Mouse (Mus musculus): ENCODE results near the gene Pkd1l2. TPM values are rescaled to one million over a fixed set of nuclear protein-coding genes. Genes with fewer than 3 reads are reported as not detected.

Pkd1l2 gene
- polyA plus RNA-seq, 1 experiment from 2014 or later: not detected

- Histone ChIP-seq H3K27me3 (ENCODE audit: control insufficient read depth, insufficient read depth, low read length) (no peaks in the 10 kb centered on the region), H3K4me2 (ENCODE audit: low read depth) (no peak overlapping the region), H3K27ac (ENCODE audit: low read depth, low read length) (no peak overlapping the region), H3K36me3 (ENCODE audit: control insufficient read depth, insufficient read depth, low read length) (no peaks in the 10 kb centered on the region), H3K4me1 (ENCODE audit: control insufficient read depth, insufficient read depth, low read length) (no peaks in the 10 kb centered on the region), H3K9ac (ENCODE audit: low read length) (no peak overlapping the region), H3K4me3 (ENCODE audit: low read depth, low read length) (no peak overlapping the region), H3K9me3 (ENCODE audit: control insufficient read depth, low read length) (no peaks in the 10 kb centered on the region)
- ATAC-seq (ENCODE audit: insufficient read depth, low FRiP score, low TSS enrichment): no peak
- WGBS: 91% methylated on average over 9 of the region's 9 CpGs
- no peak for DNase-seq (ENCODE audit: low spot score)
Measured at GRCm38 (mm10) chr8:117011366-117011765, 70.9 kb downstream of the Pkd1l2 start.

GRCm38 (mm10) chr8:116994016-116994716 lies 88.1 kb downstream of the Pkd1l2 start:
- no peak overlapping the region for H3K27ac ChIP-seq (ENCODE audit: low read depth, low read length)
- ATAC-seq (ENCODE audit: insufficient read depth, low FRiP score, low TSS enrichment) (no peak), DNase-seq (ENCODE audit: low spot score) (no peak)

GRCm38 (mm10) chr8:116993095-116993867 lies 89.0 kb downstream of the Pkd1l2 start, which contains the start of gene Gcsh:
Gene Gcsh, minus strand, starts transcription at chr8:116993537.
- peak; percentile 100 for ATAC-seq (ENCODE audit: insufficient read depth, low FRiP score, low TSS enrichment)
- under 1% methylated on average over 54 of the region's 56 CpGs for WGBS
- no peak within 1 kb of the TSS for H3K27ac ChIP-seq (ENCODE audit: low read depth, low read length)

More at GRCm38 (mm10) chr8:116994016-116994716, 88.1 kb downstream of the Pkd1l2 start:
- no peaks in the 10 kb centered on the region for H3K9me3 ChIP-seq (ENCODE audit: control insufficient read depth, low read length)
- no peaks in the 10 kb centered on the region for H3K36me3 ChIP-seq (ENCODE audit: control insufficient read depth, insufficient read depth, low read length)
- H3K4me2 ChIP-seq (ENCODE audit: low read depth): peak overlapping the region; percentile 93
- H3K9ac ChIP-seq (ENCODE audit: low read length): peak overlapping the region; percentile 40
- no peaks in the 10 kb centered on the region for H3K27me3 ChIP-seq (ENCODE audit: control insufficient read depth, insufficient read depth, low read length)
- WGBS: 69% methylated on average over 11 of the region's 11 CpGs
- peak overlapping the region; percentile 68 for H3K4me3 ChIP-seq (ENCODE audit: low read depth, low read length)
- peaks cover 5% of the 10 kb centered on the region; the same call in 1 of the 2 replicates for H3K4me1 ChIP-seq (ENCODE audit: control insufficient read depth, insufficient read depth, low read length)

GRCm38 (mm10) chr8:116992176-116992971 lies 89.9 kb downstream of the Pkd1l2 start:
- peaks cover 5% of the 10 kb centered on the region; the same call in 1 of the 2 replicates for H3K4me1 ChIP-seq (ENCODE audit: control insufficient read depth, insufficient read depth, low read length)
- H3K9ac ChIP-seq (ENCODE audit: low read length): peak overlapping the region; percentile 67
- DNase-seq (ENCODE audit: low spot score) (peak; percentile 16), ATAC-seq (ENCODE audit: insufficient read depth, low FRiP score, low TSS enrichment) (no peak)
- no peaks in the 10 kb centered on the region for H3K36me3 ChIP-seq (ENCODE audit: control insufficient read depth, insufficient read depth, low read length)
- H3K27ac ChIP-seq (ENCODE audit: low read depth, low read length): no peak overlapping the region
- no peaks in the 10 kb centered on the region for H3K9me3 ChIP-seq (ENCODE audit: control insufficient read depth, low read length)
- peak overlapping the region; percentile 68 for H3K4me3 ChIP-seq (ENCODE audit: low read depth, low read length)
- H3K4me2 ChIP-seq (ENCODE audit: low read depth): peak overlapping the region; percentile 93
- no peaks in the 10 kb centered on the region for H3K27me3 ChIP-seq (ENCODE audit: control insufficient read depth, insufficient read depth, low read length)
- 15% methylated on average over 23 of the region's 23 CpGs for WGBS

More at GRCm38 (mm10) chr8:116993095-116993867, 89.0 kb downstream of the Pkd1l2 start, which contains the start of gene Gcsh:
- Histone ChIP-seq H3K36me3 (ENCODE audit: control insufficient read depth, insufficient read depth, low read length) (no peaks in the 10 kb centered on the region), H3K9me3 (ENCODE audit: control insufficient read depth, low read length) (no peaks in the 10 kb centered on the region), H3K4me2 (ENCODE audit: low read depth) (peak within 1 kb of the TSS; percentile 93), H3K9ac (ENCODE audit: low read length) (peak within 1 kb of the TSS; percentile 67), H3K27me3 (ENCODE audit: control insufficient read depth, insufficient read depth, low read length) (no peaks in the 10 kb centered on the region), H3K4me3 (ENCODE audit: low read depth, low read length) (peak within 1 kb of the TSS; percentile 68), H3K4me1 (ENCODE audit: control insufficient read depth, insufficient read depth, low read length) (peaks cover 5% of the 10 kb centered on the region; the same call in 1 of the 2 replicates)
- DNase-seq (ENCODE audit: low spot score): peak; percentile 100

DNA sequence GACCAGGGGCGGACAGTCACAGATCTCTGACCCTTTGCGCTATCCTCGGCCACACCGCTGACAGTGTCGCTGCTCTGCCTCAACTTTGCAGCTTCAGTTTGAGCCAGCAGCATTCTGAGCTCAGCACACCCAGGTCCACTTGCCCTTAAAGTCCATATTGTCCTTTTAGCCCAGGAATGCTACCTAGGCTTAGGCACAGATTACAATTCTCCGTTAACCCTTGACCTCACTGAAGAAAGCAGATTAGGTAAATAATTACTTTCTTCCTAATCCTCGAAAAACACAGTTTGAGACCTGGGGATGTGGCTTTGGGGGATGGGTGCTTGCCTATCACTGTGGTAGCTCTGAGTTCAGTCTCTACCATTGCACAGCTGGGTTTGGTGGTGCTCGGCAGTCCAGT lies 91.0 kb downstream of the Pkd1l2 start:
- Histone ChIP-seq H3K9me3 (ENCODE audit: control insufficient read depth, low read length) (no peaks in the 10 kb centered on the region), H3K36me3 (ENCODE audit: control insufficient read depth, insufficient read depth, low read length) (no peaks in the 10 kb centered on the region), H3K27me3 (ENCODE audit: control insufficient read depth, insufficient read depth, low read length) (no peaks in the 10 kb centered on the region), H3K9ac (ENCODE audit: low read length) (no peak overlapping the region), H3K4me2 (ENCODE audit: low read depth) (no peak overlapping the region), H3K4me1 (ENCODE audit: control insufficient read depth, insufficient read depth, low read length) (peaks cover 5% of the 10 kb centered on the region; the same call in 1 of the 2 replicates), H3K4me3 (ENCODE audit: low read depth, low read length) (no peak overlapping the region), H3K27ac (ENCODE audit: low read depth, low read length) (no peak overlapping the region)
- 93% methylated on average over 8 of the region's 8 CpGs for WGBS
- ATAC-seq (ENCODE audit: insufficient read depth, low FRiP score, low TSS enrichment) (no peak), DNase-seq (ENCODE audit: low spot score) (no peak)

DNA sequence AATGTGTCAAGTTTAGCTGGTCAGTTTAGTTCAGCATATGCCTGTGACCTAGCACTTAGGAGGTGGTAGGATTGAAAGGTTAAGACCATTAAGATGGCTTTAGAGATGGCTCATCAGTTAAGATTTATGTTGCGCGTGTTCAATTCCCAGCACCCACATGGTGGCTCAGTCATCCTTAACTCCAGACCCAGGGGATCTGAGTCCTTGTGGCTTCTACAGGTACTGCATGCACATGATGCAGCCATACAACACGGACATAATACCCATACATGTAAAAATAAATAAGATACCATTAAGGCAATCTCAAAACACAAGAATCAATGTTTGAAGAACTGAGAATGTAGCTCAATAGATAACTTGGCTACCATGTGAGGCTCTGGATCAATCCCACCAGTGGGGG lies 92.4 kb downstream of the Pkd1l2 start:
- WGBS: 95% methylated on average over 3 of the region's 3 CpGs
- no peak overlapping the region for H3K4me2 ChIP-seq (ENCODE audit: low read depth)
- no peak for ATAC-seq (ENCODE audit: insufficient read depth, low FRiP score, low TSS enrichment)
- H3K9ac ChIP-seq (ENCODE audit: low read length): no peak overlapping the region
- H3K4me1 ChIP-seq (ENCODE audit: control insufficient read depth, insufficient read depth, low read length): peaks cover 5% of the 10 kb centered on the region; the same call in 1 of the 2 replicates
- no peak overlapping the region for H3K27ac ChIP-seq (ENCODE audit: low read depth, low read length)
- no peak overlapping the region for H3K4me3 ChIP-seq (ENCODE audit: low read depth, low read length)
- no peaks in the 10 kb centered on the region for H3K9me3 ChIP-seq (ENCODE audit: control insufficient read depth, low read length)
- H3K36me3 ChIP-seq (ENCODE audit: control insufficient read depth, insufficient read depth, low read length): no peaks in the 10 kb centered on the region
- no peaks in the 10 kb centered on the region for H3K27me3 ChIP-seq (ENCODE audit: control insufficient read depth, insufficient read depth, low read length)
- no peak for DNase-seq (ENCODE audit: low spot score)

DNA sequence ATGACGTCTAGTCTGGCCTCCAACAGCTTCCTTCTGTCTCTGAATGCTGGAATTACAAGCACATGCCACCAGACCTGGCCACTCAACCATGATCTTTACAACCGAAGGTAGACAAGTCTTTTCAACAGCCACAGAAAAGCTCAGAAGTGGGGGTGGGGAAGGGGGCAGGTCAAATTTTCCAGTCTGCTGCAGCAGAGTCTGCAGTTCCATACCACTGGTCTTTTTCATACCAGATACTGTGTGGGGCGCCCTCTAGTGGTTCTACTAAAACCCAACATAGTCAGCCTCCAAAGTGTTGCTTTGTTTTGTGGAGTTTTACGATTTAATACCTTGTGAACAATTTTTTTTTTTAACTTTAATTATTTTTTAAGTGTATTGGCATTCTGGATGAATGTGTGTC lies 102.1 kb downstream of the Pkd1l2 start:
- Histone ChIP-seq H3K9ac (ENCODE audit: low read length) (no peak overlapping the region), H3K4me3 (ENCODE audit: low read depth, low read length) (no peak overlapping the region), H3K4me1 (ENCODE audit: control insufficient read depth, insufficient read depth, low read length) (no peaks in the 10 kb centered on the region), H3K27ac (ENCODE audit: low read depth, low read length) (no peak overlapping the region), H3K36me3 (ENCODE audit: control insufficient read depth, insufficient read depth, low read length) (no peaks in the 10 kb centered on the region), H3K27me3 (ENCODE audit: control insufficient read depth, insufficient read depth, low read length) (no peaks in the 10 kb centered on the region), H3K4me2 (ENCODE audit: low read depth) (no peak overlapping the region), H3K9me3 (ENCODE audit: control insufficient read depth, low read length) (no peaks in the 10 kb centered on the region)
- ATAC-seq (ENCODE audit: insufficient read depth, low FRiP score, low TSS enrichment) (no peak), DNase-seq (ENCODE audit: low spot score) (peak; percentile 56)
- 24% methylated on average over 4 of the region's 4 CpGs for WGBS

DNA sequence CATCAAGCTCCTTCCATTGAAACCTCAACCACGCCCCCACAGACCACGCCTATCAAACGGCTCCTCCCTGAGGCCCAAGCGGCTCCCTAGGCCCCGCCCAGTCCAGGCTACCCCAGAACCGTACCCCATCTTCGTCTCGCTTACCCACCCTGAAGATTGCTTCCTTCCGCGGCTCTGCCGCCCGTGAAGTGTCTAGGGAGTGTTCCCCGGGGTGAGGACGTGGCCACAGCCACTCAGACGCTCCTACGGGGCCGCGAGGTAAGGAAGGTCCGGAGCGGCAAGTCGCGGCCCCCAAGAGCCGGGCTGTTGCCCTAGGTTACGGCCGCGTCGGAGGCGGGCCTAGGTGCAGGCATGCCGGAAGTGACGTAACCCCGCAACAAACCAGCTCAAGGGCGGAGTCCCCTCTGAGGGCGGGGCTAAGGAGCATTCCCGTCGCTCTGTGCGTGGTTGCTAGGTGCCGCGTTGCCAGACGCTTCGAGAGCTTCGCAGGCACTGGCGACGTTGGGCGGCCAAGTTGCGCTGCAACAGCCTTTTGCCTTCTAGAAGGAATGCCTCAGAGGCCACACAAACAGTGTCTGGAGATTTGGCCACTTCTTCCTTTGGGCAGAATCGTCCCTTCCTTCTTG lies 103.5 kb downstream of the Pkd1l2 start, which contains the start of gene 1700030J22Rik:
TSS of gene 1700030J22Rik (minus strand) at position 329 of the 626 bp plus-strand sequence.
- Histone ChIP-seq H3K36me3 (ENCODE audit: control insufficient read depth, insufficient read depth, low read length) (no peaks in the 10 kb centered on the region), H3K27ac (ENCODE audit: low read depth, low read length) (no peak within 1 kb of the TSS), H3K4me3 (ENCODE audit: low read depth, low read length) (peak within 1 kb of the TSS; percentile 53), H3K4me1 (ENCODE audit: control insufficient read depth, insufficient read depth, low read length) (no peaks in the 10 kb centered on the region), H3K9ac (ENCODE audit: low read length) (0 out of 2 replicates have a peak within 1 kb of the TSS, but pooled peaks have one; percentile 23), H3K4me2 (ENCODE audit: low read depth) (peak within 1 kb of the TSS; percentile 59), H3K27me3 (ENCODE audit: control insufficient read depth, insufficient read depth, low read length) (no peaks in the 10 kb centered on the region), H3K9me3 (ENCODE audit: control insufficient read depth, low read length) (no peaks in the 10 kb centered on the region)
- DNase-seq (ENCODE audit: low spot score) (peak; percentile 99), ATAC-seq (ENCODE audit: insufficient read depth, low FRiP score, low TSS enrichment) (peak; percentile 99)
- under 1% methylated on average over 46 of the region's 46 CpGs for WGBS
